Mouse (Mus musculus): ENCODE results near the gene Cyp2t4. TPM values are rescaled to one million over a fixed set of nuclear protein-coding genes. Genes with fewer than 3 reads are reported as not detected.

Cyp2t4 gene
- total and polyA plus RNA-seq, 2 experiments from 2014 or later = 0.09 TPM; not detected in 1

DNA sequence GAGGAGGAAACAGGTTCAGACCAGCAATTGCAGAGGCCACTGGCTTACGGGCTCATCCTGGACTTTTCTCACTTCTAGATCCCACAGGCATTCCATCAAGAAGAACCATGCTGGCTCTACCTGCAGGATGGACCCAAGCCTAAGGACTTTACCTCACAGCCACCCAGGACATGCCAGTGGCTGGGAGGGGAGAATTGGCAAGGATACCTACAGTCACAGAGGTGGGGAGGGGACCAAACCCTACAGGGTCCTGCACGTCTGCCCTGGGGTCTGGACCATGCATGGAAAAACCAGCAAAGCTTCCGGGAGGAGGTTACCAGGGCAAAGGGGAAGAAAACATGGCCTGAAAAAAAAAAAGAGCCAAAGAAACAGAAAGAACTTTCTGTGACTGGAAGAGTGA, 17.5 kb downstream of the Cyp2t4 start:
- no peak overlapping the region for H3K4me3 ChIP-seq (ENCODE audit: low read length)
- no peak overlapping the region for H3K9ac ChIP-seq (replicated peaks; ENCODE audit: low read length)
- no peaks in the 10 kb centered on the region for H3K9me3 ChIP-seq (ENCODE audit: low read length)
- no peak overlapping the region for H3K4me2 ChIP-seq (ENCODE audit: low read depth, low read length)
- ATAC-seq (no peak), DNase-seq (ENCODE audit: low spot score) (no peak)
- TF ChIP-seq CTCF (IDR thresholded peaks at IDR 0.05; ENCODE audit: low read depth) = no peak
- H3K36me3 ChIP-seq (ENCODE audit: insufficient read depth, low read length) = peaks cover 25% of the 10 kb centered on the region
- 85% methylated on average over 3 of the region's 3 CpGs for WGBS
- H3K27ac ChIP-seq = no peak overlapping the region
- no peaks in the 10 kb centered on the region for H3K4me1 ChIP-seq (ENCODE audit: insufficient read depth, low read length)
- no peaks in the 10 kb centered on the region for H3K27me3 ChIP-seq (ENCODE audit: insufficient read depth, low read length)

DNA sequence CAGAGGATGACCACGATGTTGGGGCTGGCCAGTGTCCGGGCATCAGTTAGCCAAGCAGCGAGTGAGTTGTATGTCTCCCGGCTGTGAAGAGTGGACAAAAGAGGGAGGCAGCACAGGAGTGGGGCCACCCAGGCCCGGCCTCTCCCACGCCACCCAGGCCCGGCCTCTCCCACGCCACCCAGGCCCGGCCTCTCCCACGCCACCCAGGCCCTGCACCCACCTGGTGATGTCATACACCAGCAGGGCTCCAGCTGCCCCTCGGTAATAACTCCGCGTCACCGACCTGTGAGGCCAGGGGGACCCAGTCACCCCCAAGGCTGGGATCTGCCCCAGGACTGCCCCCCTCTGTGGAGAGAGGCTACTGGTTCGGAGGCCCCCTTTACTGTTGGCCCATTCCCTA, 21.0 kb downstream of the Cyp2t4 start:
- H3K27ac ChIP-seq = no peak overlapping the region
- no peaks in the 10 kb centered on the region for H3K9me3 ChIP-seq (ENCODE audit: low read length)
- H3K9ac ChIP-seq (replicated peaks; ENCODE audit: low read length) = no peak overlapping the region
- DNase-seq (ENCODE audit: low spot score) (no peak), ATAC-seq (no peak)
- H3K4me1 ChIP-seq (ENCODE audit: insufficient read depth, low read length) = peaks cover 7% of the 10 kb centered on the region
- no peak overlapping the region for H3K4me2 ChIP-seq (ENCODE audit: low read depth, low read length)
- H3K36me3 ChIP-seq (ENCODE audit: insufficient read depth, low read length) = peaks cover 25% of the 10 kb centered on the region
- H3K4me3 ChIP-seq (ENCODE audit: low read length) = no peak overlapping the region
- no peaks in the 10 kb centered on the region for H3K27me3 ChIP-seq (ENCODE audit: insufficient read depth, low read length)
- TF ChIP-seq CTCF (IDR thresholded peaks at IDR 0.05; ENCODE audit: low read depth) = no peak
- WGBS = 98% methylated on average over 15 of the region's 15 CpGs

DNA sequence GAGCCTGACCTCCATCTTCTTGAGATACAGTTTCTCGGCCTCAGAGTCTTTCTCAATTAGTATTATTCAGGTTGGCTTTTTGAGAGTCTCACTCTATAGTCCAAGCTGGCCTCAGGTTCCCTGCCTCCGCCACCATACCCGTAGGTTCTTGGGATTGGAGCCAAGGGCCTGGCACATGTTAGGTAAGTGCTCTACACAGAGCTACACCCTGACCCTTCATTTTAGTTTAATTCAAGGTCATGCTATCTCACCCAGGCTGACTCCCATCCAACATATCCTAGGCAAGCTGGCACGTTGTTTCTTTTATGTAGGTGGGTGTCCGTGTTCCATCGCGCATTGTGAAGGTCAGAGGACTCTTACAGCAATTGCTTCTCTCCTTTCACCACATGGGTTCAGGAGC, 21.4 kb downstream of the Cyp2t4 start:
- 92% methylated on average over 7 of the region's 7 CpGs for WGBS
- TF ChIP-seq CTCF (IDR thresholded peaks at IDR 0.05; ENCODE audit: low read depth) = no peak
- H3K9ac ChIP-seq (replicated peaks; ENCODE audit: low read length) = no peak overlapping the region
- H3K4me1 ChIP-seq (ENCODE audit: insufficient read depth, low read length) = peaks cover 7% of the 10 kb centered on the region
- no peak for DNase-seq (ENCODE audit: low spot score)
- ATAC-seq = no peak
- no peaks in the 10 kb centered on the region for H3K9me3 ChIP-seq (ENCODE audit: low read length)
- H3K27me3 ChIP-seq (ENCODE audit: insufficient read depth, low read length) = no peaks in the 10 kb centered on the region
- no peak overlapping the region for H3K4me3 ChIP-seq (ENCODE audit: low read length)
- H3K4me2 ChIP-seq (ENCODE audit: low read depth, low read length) = no peak overlapping the region
- peaks cover 25% of the 10 kb centered on the region for H3K36me3 ChIP-seq (ENCODE audit: insufficient read depth, low read length)
- H3K27ac ChIP-seq = no peak overlapping the region

DNA sequence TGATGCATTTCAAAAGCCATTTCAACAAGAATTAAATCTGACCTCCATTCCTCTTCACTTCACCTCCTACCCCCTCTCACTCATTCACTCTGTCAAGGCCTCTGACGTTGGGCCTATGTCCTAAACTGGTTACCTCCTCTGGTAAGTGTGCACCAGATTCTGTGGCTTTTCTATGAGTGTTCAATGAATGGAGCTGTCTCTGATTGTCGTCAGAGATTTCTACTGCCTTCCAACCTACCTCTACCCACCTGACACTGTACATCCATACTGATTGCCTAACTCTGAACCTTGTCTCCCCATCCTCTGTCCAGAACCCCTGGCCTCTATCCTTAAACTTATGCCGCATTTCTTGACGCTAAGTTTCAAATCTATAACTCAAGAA, 24.4 kb downstream of the Cyp2t4 start:
- H3K36me3 ChIP-seq (ENCODE audit: insufficient read depth, low read length) = peaks cover 13% of the 10 kb centered on the region
- H3K4me3 ChIP-seq (ENCODE audit: low read length) = peak overlapping the region; percentile 66
- peak overlapping the region; percentile 62 for H3K4me2 ChIP-seq (ENCODE audit: low read depth, low read length)
- peak overlapping the region; percentile 93 for H3K27ac ChIP-seq
- H3K27me3 ChIP-seq (ENCODE audit: insufficient read depth, low read length) = no peaks in the 10 kb centered on the region
- DNase-seq (ENCODE audit: low spot score) (no peak), ATAC-seq (peak; percentile 2)
- peaks cover 7% of the 10 kb centered on the region for H3K4me1 ChIP-seq (ENCODE audit: insufficient read depth, low read length)
- H3K9ac ChIP-seq (replicated peaks; ENCODE audit: low read length) = peak overlapping the region; percentile 60
- no peaks in the 10 kb centered on the region for H3K9me3 ChIP-seq (ENCODE audit: low read length)
- WGBS = 20% methylated on average over 4 of the region's 4 CpGs
- no peak for TF ChIP-seq CTCF (IDR thresholded peaks at IDR 0.05; ENCODE audit: low read depth)

DNA sequence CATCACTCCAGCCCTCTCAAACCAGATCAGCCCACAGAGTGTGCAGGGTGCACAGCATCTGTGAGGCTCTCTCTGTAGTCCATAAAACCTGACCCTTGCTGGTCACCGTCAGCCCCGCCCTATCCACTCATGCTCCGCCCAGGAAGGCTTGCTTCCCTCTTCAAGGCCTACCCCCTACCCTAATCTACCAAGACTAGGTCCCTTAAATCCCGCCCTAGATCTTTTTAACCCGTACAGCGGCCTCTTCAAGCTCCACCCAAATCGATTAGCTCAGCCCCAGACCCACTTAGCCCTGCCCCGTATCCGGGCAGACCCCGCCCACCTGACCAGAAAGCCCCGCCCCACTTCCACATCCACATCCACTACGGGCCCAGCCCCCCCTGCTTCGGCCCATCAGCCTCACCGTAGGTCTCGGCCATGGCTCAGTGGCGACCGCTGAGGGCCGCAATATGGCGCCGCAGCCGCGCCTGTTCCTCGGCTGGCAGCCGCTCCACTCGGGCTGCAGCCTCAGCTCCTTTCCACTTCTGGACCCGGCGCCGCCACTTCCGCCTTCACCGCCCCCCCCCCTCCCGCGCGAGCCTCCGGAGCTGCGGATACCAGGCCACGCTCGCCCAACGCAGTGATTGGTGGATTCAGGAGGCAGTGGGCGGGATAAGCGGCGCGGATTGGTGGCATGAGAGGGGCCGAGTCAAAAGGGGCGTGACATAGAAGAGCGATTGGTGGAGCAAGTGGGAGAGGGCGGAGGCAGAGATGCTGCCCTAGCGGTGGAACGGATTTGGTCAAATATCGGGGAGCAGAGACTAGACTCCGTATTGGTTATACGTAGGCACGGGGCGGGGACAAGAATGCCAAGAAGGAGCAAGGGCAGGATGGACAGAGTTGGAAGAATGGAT, 25.1 kb downstream of the Cyp2t4 start, which contains the start of gene Rab4b:
TSS of gene Rab4b (minus strand) at position 573 of the 893 bp plus-strand sequence.
- TF ChIP-seq CTCF (IDR thresholded peaks at IDR 0.05; ENCODE audit: low read depth) = peak; percentile 83

DNA sequence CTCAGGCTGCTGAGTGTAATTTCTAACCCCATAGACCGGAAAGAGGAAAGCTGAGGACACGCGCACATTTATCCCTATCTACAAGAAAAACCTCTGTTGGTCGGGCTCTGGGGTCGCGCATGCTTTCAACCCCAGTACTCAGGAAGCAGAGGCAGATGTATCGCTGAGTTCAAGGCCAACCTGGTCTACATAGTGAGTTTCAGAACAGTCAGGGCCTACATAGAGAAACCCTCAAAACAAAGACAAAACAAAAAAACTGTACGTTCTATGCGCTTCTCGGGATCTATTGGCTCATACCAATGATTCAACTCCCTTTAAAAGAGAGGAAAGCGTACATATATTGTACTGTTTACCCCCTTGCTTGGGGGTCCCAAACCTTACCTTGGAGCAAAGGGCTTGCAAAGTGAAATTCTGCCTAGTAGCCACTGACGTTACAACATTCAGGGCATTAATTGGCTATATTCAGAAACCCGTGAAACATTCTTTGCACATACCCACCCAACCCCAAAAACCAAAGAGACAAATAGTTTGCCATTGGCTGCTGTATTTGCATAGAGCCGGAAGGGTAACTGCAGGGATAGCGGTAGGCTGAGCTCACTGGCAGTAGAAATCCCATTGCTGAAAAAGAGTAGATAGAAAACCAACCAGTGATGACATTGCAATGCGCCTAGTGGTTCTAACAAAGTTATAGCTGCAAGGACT, 25.9 kb downstream of the Cyp2t4 start:
- Histone ChIP-seq H3K27me3 (ENCODE audit: insufficient read depth, low read length) (no peaks in the 10 kb centered on the region), H3K27ac (peak overlapping the region; percentile 93), H3K9me3 (ENCODE audit: low read length) (no peaks in the 10 kb centered on the region), H3K9ac (replicated peaks; ENCODE audit: low read length) (0 out of 2 replicates have a peak overlapping the region, but pooled peaks have one; percentile 33), H3K36me3 (ENCODE audit: insufficient read depth, low read length) (peaks cover 2% of the 10 kb centered on the region; the same call in 1 of the 2 replicates), H3K4me1 (ENCODE audit: insufficient read depth, low read length) (peaks cover 7% of the 10 kb centered on the region), H3K4me3 (ENCODE audit: low read length) (peak overlapping the region; percentile 66), H3K4me2 (ENCODE audit: low read depth, low read length) (peak overlapping the region; percentile 62)
- TF ChIP-seq CTCF (IDR thresholded peaks at IDR 0.05; ENCODE audit: low read depth) = no peak
- ATAC-seq (no peak), DNase-seq (ENCODE audit: low spot score) (no peak)
- 49% methylated on average over 16 of the region's 16 CpGs for WGBS

More for the DNA sequence above, 25.1 kb downstream of the Cyp2t4 start, which contains the start of gene Rab4b:
- Histone ChIP-seq H3K4me1 (ENCODE audit: insufficient read depth, low read length) (peaks cover 7% of the 10 kb centered on the region), H3K9me3 (ENCODE audit: low read length) (no peaks in the 10 kb centered on the region), H3K4me3 (ENCODE audit: low read length) (peak within 1 kb of the TSS; percentile 66), H3K27me3 (ENCODE audit: insufficient read depth, low read length) (no peaks in the 10 kb centered on the region), H3K9ac (replicated peaks; ENCODE audit: low read length) (peak within 1 kb of the TSS; percentile 60), H3K4me2 (ENCODE audit: low read depth, low read length) (peak within 1 kb of the TSS; percentile 62), H3K27ac (peak within 1 kb of the TSS; percentile 93), H3K36me3 (ENCODE audit: insufficient read depth, low read length) (peaks cover 8% of the 10 kb centered on the region)
- under 1% methylated on average over 52 of the region's 53 CpGs for WGBS
- ATAC-seq = peak; percentile 98
- peak; percentile 99 for DNase-seq (ENCODE audit: low spot score)

All from hindbrain, postnatal 0 days (tissue).